Mouse (Mus musculus): ENCODE measurements around the gene Plekha3. TPM values are rescaled to one million over a fixed set of nuclear protein-coding genes. Genes with fewer than 3 reads are reported as not detected.

Gene Plekha3
- 10 to 100 TPM; 33.4 to 37.1 TPM for total RNA-seq (2023)

DNA sequence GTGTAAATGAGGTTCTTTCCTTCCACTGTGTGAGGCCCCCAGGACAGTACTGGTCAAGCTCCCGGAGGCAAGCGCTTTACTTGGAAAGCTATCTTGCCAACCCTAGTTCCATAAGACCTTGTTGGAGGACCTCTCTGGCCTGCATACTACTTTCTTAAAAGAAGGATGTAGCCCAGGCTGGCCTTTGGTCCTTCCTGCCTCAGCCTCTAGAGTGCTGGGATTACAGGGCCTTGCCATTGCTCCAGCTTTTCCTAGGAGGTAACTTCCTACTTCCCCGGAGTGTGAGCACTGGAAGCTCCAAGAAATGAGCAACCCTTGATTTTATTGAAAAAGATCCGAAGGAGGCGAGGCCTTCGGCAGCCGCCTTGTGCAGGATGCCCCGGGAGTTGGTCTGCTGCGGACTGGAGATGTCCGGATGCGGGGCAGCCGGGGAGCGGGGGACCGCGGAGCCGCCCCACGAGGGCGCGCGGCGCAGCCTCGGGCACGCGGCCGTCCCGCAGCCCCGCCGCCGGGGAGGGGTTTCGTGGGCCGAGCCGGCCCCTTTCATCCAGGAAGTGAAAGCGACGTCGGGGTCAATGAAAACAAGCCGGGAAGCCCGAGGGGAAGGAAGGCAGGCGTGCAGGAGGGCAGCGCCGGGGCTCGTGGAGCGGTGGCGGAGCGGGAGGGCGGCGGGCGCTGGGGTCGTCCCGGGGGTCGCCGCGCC, at the start of gene Plekha3:
Gene Plekha3 (plus strand): TSS at position 557 of the 703 bp plus-strand sequence.

DNA sequence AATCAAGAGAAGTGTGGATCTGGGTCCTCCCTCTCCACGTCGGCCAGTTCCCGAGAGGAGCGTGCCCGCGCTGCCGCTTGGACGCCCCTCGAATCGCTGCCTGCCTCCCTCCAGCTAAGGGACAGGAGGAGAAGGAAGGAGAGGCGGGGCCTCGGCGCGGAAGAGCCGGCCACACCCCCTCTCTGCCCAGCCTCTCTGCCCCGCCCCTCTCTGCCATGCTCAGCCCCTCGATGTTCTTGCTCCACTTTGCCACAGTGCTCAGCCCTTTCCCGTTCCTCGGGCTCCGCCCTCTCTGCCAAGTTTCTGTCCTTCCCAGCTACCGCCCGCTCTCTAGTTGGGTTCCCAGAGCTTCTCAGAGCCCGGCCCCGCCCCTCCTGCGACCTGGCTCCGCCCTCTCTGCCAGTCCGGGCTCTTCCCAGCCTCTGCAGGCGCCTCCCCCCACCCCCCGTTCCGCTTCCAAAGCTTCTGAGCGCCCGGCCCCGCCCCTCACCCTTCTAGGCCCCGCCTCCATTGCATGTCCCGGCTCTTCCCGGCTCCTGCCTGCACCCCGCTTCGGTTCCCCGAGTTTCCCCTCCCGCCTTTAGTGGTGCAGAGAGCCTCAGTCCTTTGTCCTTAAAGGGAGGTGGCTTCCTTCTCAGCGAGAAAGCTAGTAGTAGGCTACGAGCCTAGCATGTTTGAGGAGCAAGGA, 27.1 kb upstream of the Plekha3 start, which contains the start of the genes Prkra and Pjvk:
Gene Prkra (minus strand): TSS at position 133 of the 688 bp plus-strand sequence.
Gene Pjvk (plus strand): TSS at position 594 of the 688 bp plus-strand sequence.

DNA sequence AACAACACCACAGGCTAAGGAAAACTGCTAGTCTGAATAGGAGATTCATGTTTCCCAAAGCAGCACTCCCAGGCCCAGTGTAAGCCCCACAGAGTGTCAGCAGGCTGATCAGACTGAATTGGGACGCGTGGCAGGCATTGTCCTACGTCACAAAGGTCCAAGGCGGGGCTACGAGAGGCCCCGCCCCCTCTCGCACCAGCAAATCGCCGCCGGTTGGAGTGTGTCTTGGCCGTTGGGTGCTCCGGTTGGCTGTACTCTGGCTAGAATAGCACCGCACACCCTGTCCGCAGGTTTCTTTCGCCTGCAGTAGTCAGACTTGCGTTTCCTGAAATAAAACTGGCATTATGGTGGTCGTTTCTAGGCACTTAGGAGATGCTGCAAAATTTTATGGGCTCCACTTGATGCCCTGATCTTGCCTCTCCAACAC, 2.1 kb upstream of the Plekha3 start, which contains the start of gene Fkbp7:
Gene Fkbp7 (minus strand): TSS at position 151 of the 427 bp plus-strand sequence.

Other genes with a start within 250 kb of the Plekha3 start
- gene Prkra, start 27.3 kb upstream of the Plekha3 start, total RNA-seq (2023), result 1 to 10 TPM; 3.2 to 3.9 TPM
- not detected for gene Pjvk, start 26.8 kb upstream of the Plekha3 start, total RNA-seq (2023)
- 1 to 10 TPM; 2.3 to 2.7 TPM for gene Fkbp7, start 2.2 kb upstream of the Plekha3 start, total RNA-seq (2023)

All from T-cell, adult 66 days (primary cell).